ENCODE assay signal across 24 mouse cellular contexts in genomic region chr6:5147488-5148142, GRCm38 (mm10). TPM values are rescaled to one million over a fixed set of nuclear protein-coding genes. Genes with fewer than 3 reads are reported as not detected.
DNase-seq lines count a peak whose midpoint lies in the region; ATAC-seq and TF ChIP-seq lines count a peak whose summit lies in the region.
"Had no signal": no experiment of that assay in that cellular context is flagged by ENCODE, and none has a peak within 500 bp of the region (broad histone marks: within the 10 kb centered on the region; RNA-seq: fewer than 3 reads in every experiment).

No protein-coding gene starts in this region.

- no peak for TF ChIP-seq RAD21 in MEL (IDR thresholded peaks at IDR 0.05; ENCODE audit: low read depth, low read length)

- 84% methylated on average over 13 of the region's 13 CpGs for WGBS in hindbrain, embryonic 14.5 days
- WGBS in hindbrain, postnatal 0 days, result 72% methylated on average over 13 of the region's 13 CpGs
- 26% methylated on average over 13 of the region's 13 CpGs for WGBS in liver, embryonic 16.5 days (ENCODE audit: insufficient replicate concordance)

- H3K9ac ChIP-seq in hindbrain, embryonic 14.5 days, result no peak overlapping the region
- no peak overlapping the region for H3K9ac ChIP-seq in hindbrain, postnatal 0 days (replicated peaks; ENCODE audit: low read length)
- no peak overlapping the region for H3K9ac ChIP-seq in MEL (ENCODE audit: control insufficient read depth, low read depth, low read length, poor library complexity, severe bottlenecking)
- H3K9ac ChIP-seq in liver, embryonic 16.5 days (ENCODE audit: low read depth, low read length), result peak overlapping the region; percentile 38
- H3K9ac ChIP-seq: limb, embryonic 13.5 days; neural tube, embryonic 15.5 days had no signal

- no peak for ATAC-seq in hindbrain, embryonic 14.5 days (ENCODE audit: low FRiP score)
- no peak for ATAC-seq in hindbrain, postnatal 0 days
- peak; percentile 42 to 68; a peak in 3 of 4 replicates for ATAC-seq in hematopoietic stem cell, adult 5-6 weeks (replicated peaks in 1 of 2; ENCODE audit: insufficient read depth in 1 of 2, low FRiP score in 2 of 2, low TSS enrichment in 1 of 2, low read depth in 1 of 2, poor library complexity in 2 of 2, severe bottlenecking in 2 of 2)
- ATAC-seq in liver, embryonic 16.5 days (ENCODE audit: low read depth), result peak; percentile 52
- no peak for ATAC-seq in CD4-positive, CD25-positive, alpha-beta regulatory T cell, adult 4 months
- ATAC-seq: hindbrain, embryonic 16.5 days had no signal

- H3K4me3 ChIP-seq in hindbrain, embryonic 14.5 days (replicated peaks; ENCODE audit: low read length), result no peak overlapping the region
- no peak overlapping the region for H3K4me3 ChIP-seq in hindbrain, postnatal 0 days (ENCODE audit: low read length)
- H3K4me3 ChIP-seq in MEL (ENCODE audit: control insufficient read depth in 1 of 2, insufficient read depth in 1 of 2, low read depth in 2 of 2, low read length in 2 of 2), result peak overlapping the region; percentile 20 to 21; a peak in 2 of 4 replicates
- peak overlapping the region; percentile 29 for H3K4me3 ChIP-seq in liver, embryonic 16.5 days (ENCODE audit: low read depth, low read length)
- H3K4me3 ChIP-seq: heart, embryonic 10.5 days; limb, embryonic 13.5 days; myocyte; neural tube, embryonic 15.5 days had no signal

- H3K27ac ChIP-seq in hindbrain, embryonic 14.5 days, result peak overlapping the region; percentile 9; the same call in 1 of the 2 replicates
- H3K27ac ChIP-seq in hindbrain, postnatal 0 days, result no peak overlapping the region
- no peak overlapping the region for H3K27ac ChIP-seq in MEL (ENCODE audit: control insufficient read depth, low read depth, low read length)
- H3K27ac ChIP-seq in liver, embryonic 16.5 days (ENCODE audit: low read length), result no peak overlapping the region
- H3K27ac ChIP-seq: heart, embryonic 10.5 days; limb, embryonic 13.5 days; neural tube, embryonic 15.5 days had no signal

- H3K36me3 ChIP-seq in hindbrain, embryonic 14.5 days (replicated peaks; ENCODE audit: control insufficient read depth, insufficient read depth), result no peaks in the 10 kb centered on the region
- H3K36me3 ChIP-seq in hindbrain, postnatal 0 days (ENCODE audit: insufficient read depth, low read length), result no peaks in the 10 kb centered on the region
- peaks cover 0 to 3% of the 10 kb centered on the region in 2 experiments; a peak in 2 of 4 replicates for H3K36me3 ChIP-seq in MEL (ENCODE audit: control insufficient read depth in 1 of 2, insufficient read depth in 2 of 2, low read length in 2 of 2)
- H3K36me3 ChIP-seq in liver, embryonic 16.5 days (ENCODE audit: control insufficient read depth, insufficient read depth), result no peaks in the 10 kb centered on the region
- H3K36me3 ChIP-seq: heart, embryonic 10.5 days; neural tube, embryonic 15.5 days had no signal

- H3K4me1 ChIP-seq in hindbrain, embryonic 14.5 days (replicated peaks; ENCODE audit: control insufficient read depth, insufficient read depth, low read length), result no peaks in the 10 kb centered on the region
- no peaks in the 10 kb centered on the region for H3K4me1 ChIP-seq in hindbrain, postnatal 0 days (ENCODE audit: insufficient read depth, low read length)
- no peaks in the 10 kb centered on the region; a peak in 1 of 4 replicates for H3K4me1 ChIP-seq in MEL (ENCODE audit: control insufficient read depth in 1 of 2, insufficient read depth in 2 of 2, low read length in 2 of 2)
- peaks cover 28% of the 10 kb centered on the region for H3K4me1 ChIP-seq in liver, embryonic 16.5 days (ENCODE audit: control insufficient read depth, low read depth, low read length)
- H3K4me1 ChIP-seq: neural tube, embryonic 15.5 days had no signal

- H3K4me2 ChIP-seq in hindbrain, embryonic 14.5 days (replicated peaks), result no peak overlapping the region
- no peak overlapping the region for H3K4me2 ChIP-seq in hindbrain, postnatal 0 days (ENCODE audit: low read depth, low read length)
- H3K4me2 ChIP-seq in liver, embryonic 16.5 days (ENCODE audit: low read depth, low read length), result peak overlapping the region; percentile 41
- H3K4me2 ChIP-seq: limb, embryonic 13.5 days; neural tube, embryonic 15.5 days had no signal

- H3K9me3 ChIP-seq in hindbrain, embryonic 14.5 days (ENCODE audit: control insufficient read depth, low read length), result no peaks in the 10 kb centered on the region
- H3K9me3 ChIP-seq in hindbrain, postnatal 0 days (ENCODE audit: low read length), result no peaks in the 10 kb centered on the region
- no peaks in the 10 kb centered on the region for H3K9me3 ChIP-seq in MEL (replicated peaks; ENCODE audit: insufficient read depth, low read length)
- no peaks in the 10 kb centered on the region for H3K9me3 ChIP-seq in liver, embryonic 16.5 days (replicated peaks; ENCODE audit: control insufficient read depth, low read length)
- H3K9me3 ChIP-seq: heart, embryonic 10.5 days; limb, embryonic 13.5 days; neural tube, embryonic 15.5 days had no signal

- no peak for TF ChIP-seq POLR2A in MEL (IDR thresholded peaks at IDR 0.05; ENCODE audit: control insufficient read depth in 1 of 2, insufficient read depth in 1 of 2, low read depth in 1 of 2, low read length in 2 of 2, poor library complexity in 1 of 2)

- no peak for DNase-seq in hindbrain, embryonic 14.5 days (ENCODE audit: low spot score)
- no peak for DNase-seq in hindbrain, postnatal 0 days (ENCODE audit: low spot score)
- peak; percentile 32 for DNase-seq in MEL (ENCODE audit: low read depth, low spot score)
- no peak for DNase-seq in cerebellum, adult 11-12 months
- DNase-seq in thymus, postnatal 4 days, result no peak
- DNase-seq: adrenal gland, adult 8-10 months; cerebellum, adult 18-20 months; cerebellum, postnatal 36 days; gastrocnemius, postnatal 36 days; heart, postnatal 14 days; kidney, adult 18-20 months; kidney, postnatal 14 days; right cerebral cortex, postnatal 4 days; thymus, adult 2 months had no signal

- no peaks in the 10 kb centered on the region for H3K27me3 ChIP-seq in hindbrain, embryonic 14.5 days (ENCODE audit: control insufficient read depth, insufficient read depth, low read length)
- no peaks in the 10 kb centered on the region for H3K27me3 ChIP-seq in hindbrain, postnatal 0 days (ENCODE audit: insufficient read depth, low read length)
- H3K27me3 ChIP-seq in MEL (ENCODE audit: control insufficient read depth in 1 of 2, insufficient read depth in 2 of 2, low read length in 2 of 2), result peaks cover 0 to 9% of the 10 kb centered on the region in 2 experiments
- H3K27me3 ChIP-seq in liver, embryonic 16.5 days (ENCODE audit: control insufficient read depth, insufficient read depth, low read depth, low read length), result no peaks in the 10 kb centered on the region
- H3K27me3 ChIP-seq: limb, embryonic 13.5 days; neural tube, embryonic 15.5 days had no signal

- H3K79me2 ChIP-seq in MEL (ENCODE audit: control insufficient read depth, insufficient read depth, low read length, poor library complexity), result no peaks in the 10 kb centered on the region

- no peak for TF ChIP-seq EP300 in MEL (IDR thresholded peaks at IDR 0.05; ENCODE audit: low read depth in 1 of 2, low read length in 2 of 2)

- no peak for TF ChIP-seq CTCF in hindbrain, postnatal 0 days (IDR thresholded peaks at IDR 0.05; ENCODE audit: low read depth)
- TF ChIP-seq CTCF in MEL (IDR thresholded peaks at IDR 0.05 in 2 of 3, conservative IDR thresholded peaks at IDR 0.05 in 1 of 3; ENCODE audit: control insufficient read depth in 1 of 3, insufficient read depth in 1 of 3, low read depth in 2 of 3, low read length in 3 of 3, poor library complexity in 1 of 3, severe bottlenecking in 1 of 3), result no peak

TF ChIP-seq in MEL, 35 proteins besides CTCF, POLR2A, EP300 and RAD21:
- no peak for TF ChIP-seq SIN3A (IDR thresholded peaks at IDR 0.05; ENCODE audit: low read length)
- no peak for TF ChIP-seq MYB (IDR thresholded peaks at IDR 0.05; ENCODE audit: low read depth, low read length)
- peak; percentile 48; the same call in 1 of the 2 replicates for TF ChIP-seq GATA1 (IDR thresholded peaks at IDR 0.05; ENCODE audit: low read depth, low read length)
- 0 out of 2 replicates have a peak, but pooled peaks have one; percentile 16 for TF ChIP-seq TBP (IDR thresholded peaks at IDR 0.05; ENCODE audit: low read depth, low read length)

RNA-seq across cellular contexts. Expression of gene Pon1, which starts 46.1 kb away (rescaled TPM):
- 0.12 and 0.40 TPM in 2 replicates for polyA plus RNA-seq in hindbrain, embryonic 14.5 days (2014; fragmentation: Nextera tagmentation; extraction: Ambion mirVana)
- 0.18 and 0.21 TPM in 2 replicates for total RNA-seq in hindbrain, postnatal 0 days (2014; rRNA removed)
- polyA plus RNA-seq in hindbrain, postnatal 0 days (2015; fragmentation: Nextera tagmentation; extraction: Ambion mirVana), result 0.96 and 1.1 TPM in 2 replicates
- total RNA-seq in MEL (2012; rRNA removed), result not detected in 2 replicates
- not detected for polyA plus RNA-seq in MEL (2012; ENCODE audit: insufficient read depth in 1 of 2, insufficient read length in 2 of 2, low read depth in 1 of 2, low replicate concordance in 2 of 2, missing spikeins in 1 of 2)
- not detected in 2 replicates for total RNA-seq in hematopoietic stem cell, adult 5-6 weeks (2017)
- polyA plus RNA-seq in liver, embryonic 16.5 days (2015; fragmentation: Nextera tagmentation; extraction: Ambion mirVana), result 15.5 and 19.2 TPM in 2 replicates
- polyA plus RNA-seq in CD4-positive, CD25-positive, alpha-beta regulatory T cell, adult 4 months (2017; shearing (Covaris generic)), result not detected
- polyA plus RNA-seq: C2C12; embryonic facial prominence, embryonic 11.5 days; limb, embryonic 13.5 days; myocyte; neural tube, embryonic 15.5 days had no signal

Comparison
In these comparisons a context has a peak if more than half of its experiments do, and no peak if none do; other contexts are left out.
1. ATAC-seq: peak in hematopoietic stem cell, adult 5-6 weeks (2 of 2) and liver, embryonic 16.5 days (single experiment); none in hindbrain, embryonic 14.5 days (single experiment), hindbrain, postnatal 0 days (single experiment) and CD4-positive, CD25-positive, alpha-beta regulatory T cell, adult 4 months (single experiment).
2. H3K4me3 ChIP-seq: peak in MEL (2 of 2) and liver, embryonic 16.5 days (single experiment); none in hindbrain, embryonic 14.5 days (single experiment) and hindbrain, postnatal 0 days (single experiment).